Mouse (Mus musculus) layer of hippocampus, postnatal 14 days (tissue): ENCODE results near the gene Foxred2. TPM values are rescaled to one million over a fixed set of nuclear protein-coding genes. Genes with fewer than 3 reads are reported as not detected.

Experiments used
- DNase-seq, 2 experiments: peaks; one replicate each; pipeline ENCODE4 v3.0.0; 2021 to 2022; ENCODE audit warnings: low spot score in 2 of 2, mixed read lengths in 1 of 2
- long read RNA-seq, 2 experiments: library from polyadenylated mRNA; stranded (forward); transcript quantifications; one replicate each; pipeline ENCODE4 v2.0.0; 2021
- total RNA-seq, 2 experiments: library from RNA; stranded (reverse); gene quantifications; 2 replicates each; pipeline ENCODE4 v1.2.3; 2021

The Foxred2 gene
- 10 to 100 TPM; 10.5 to 11.6 TPM for total RNA-seq
- long read RNA-seq, experiment 1, full-length matches to known transcripts: 2 of 10 reads
- long read RNA-seq, experiment 1, partial matches to known transcripts: 5 of 10 reads
- long read RNA-seq, experiment 1, other reads (novel, unspliced or antisense): 3 of 10 reads
- long read RNA-seq, experiment 2, full-length matches to known transcripts: 2 of 9 reads
- long read RNA-seq, experiment 2, partial matches to known transcripts: 7 of 9 reads
- long read RNA-seq, experiment 2, other reads (novel, unspliced or antisense): 0 of 9 reads

DNA sequence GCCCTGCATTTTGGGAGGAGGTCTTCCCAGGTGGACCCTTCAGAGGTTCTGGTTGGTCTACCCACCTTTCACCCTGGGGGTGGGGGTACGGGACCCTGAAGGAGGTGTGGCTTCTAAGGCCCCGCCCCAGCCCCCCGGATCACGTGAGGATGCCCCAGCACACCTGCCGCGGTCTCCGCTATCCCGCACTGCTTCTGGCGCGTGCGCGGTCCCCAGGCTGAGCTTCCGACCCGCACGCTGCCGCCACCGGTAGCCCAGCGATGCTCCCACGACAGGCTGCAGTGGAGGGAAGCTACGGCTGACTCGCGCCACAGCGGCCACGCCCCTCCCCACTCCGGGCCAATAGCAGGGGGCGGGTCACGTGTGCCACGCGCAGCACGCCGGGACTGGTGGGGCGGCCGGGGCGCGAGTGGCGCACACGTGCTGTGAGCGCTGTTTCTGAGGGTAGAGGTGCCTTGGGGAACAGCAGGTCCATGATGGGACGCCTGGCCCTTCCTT lies at the start of gene Foxred2:
Gene Foxred2, minus strand, starts transcription at position 319 of the 498 bp plus-strand sequence.
- peak; percentile 82 to 88 for DNase-seq

- DNase-seq: no peak
These were observed 47.4 kb upstream of the Foxred2 start for GRCm38 (mm10) chr15:78003929-78004328.

DNA sequence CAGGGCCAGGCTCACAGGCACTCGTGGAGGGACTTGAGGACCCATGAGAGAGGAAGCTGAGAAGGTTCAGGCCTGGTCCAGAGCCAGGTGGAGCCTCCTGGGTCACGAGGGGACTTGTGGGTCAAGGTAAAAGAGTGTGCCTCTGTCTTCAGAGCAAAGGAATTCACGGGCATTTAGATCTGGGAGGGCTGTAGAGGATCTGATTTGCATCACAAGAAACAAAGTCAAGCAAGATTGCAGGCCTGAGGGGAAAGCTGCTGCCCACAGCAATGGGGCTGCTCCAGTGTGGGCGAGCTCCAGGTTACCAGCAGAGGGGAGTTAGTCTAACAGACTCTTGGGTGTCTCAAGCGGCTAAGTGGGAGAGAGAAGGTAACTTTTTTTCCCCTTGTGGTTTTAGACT lies 44.9 kb upstream of the Foxred2 start:
- no peak for DNase-seq

- no peak for DNase-seq
These were observed 32.0 kb upstream of the Foxred2 start for GRCm38 (mm10) chr15:77988541-77988940.

- no peak for DNase-seq
These were observed 26.9 kb upstream of the Foxred2 start for GRCm38 (mm10) chr15:77983391-77983790.

GRCm38 (mm10) chr15:77982195-77982939 lies 25.8 kb upstream of the Foxred2 start:
- DNase-seq: peak; percentile 83 to 85

DNA sequence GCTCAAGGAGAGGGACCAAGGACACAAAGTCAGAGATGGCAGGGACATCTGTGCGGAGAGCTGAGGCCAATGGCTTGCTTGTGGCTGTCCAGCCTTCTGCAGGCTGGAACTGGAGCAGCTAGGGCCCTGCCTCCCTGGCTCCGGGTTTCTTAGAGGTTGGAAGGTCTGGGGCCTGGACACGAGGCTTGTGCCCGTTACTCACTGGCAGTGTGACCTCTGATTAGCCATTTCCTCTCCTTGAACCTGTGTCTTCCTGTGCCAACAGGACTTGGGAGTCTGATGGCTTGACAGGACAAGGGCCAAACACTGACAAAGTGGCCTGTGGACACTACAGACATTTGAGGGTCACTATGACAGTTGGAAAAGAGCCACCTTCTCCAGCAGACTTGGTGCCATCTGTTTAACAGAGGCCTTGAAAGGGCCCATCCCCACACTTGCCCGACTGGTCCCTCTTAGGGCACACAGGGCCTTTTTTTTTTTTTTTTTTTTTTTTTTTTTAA lies 24.7 kb upstream of the Foxred2 start:
- DNase-seq: no peak

GRCm38 (mm10) chr15:77979427-77979865 lies 22.9 kb upstream of the Foxred2 start:
- DNase-seq: no peak

GRCm38 (mm10) chr15:77977663-77978062 lies 21.1 kb upstream of the Foxred2 start:
- no peak for DNase-seq

- DNase-seq: no peak
These were observed 17.8 kb upstream of the Foxred2 start for GRCm38 (mm10) chr15:77974165-77974841.

DNA sequence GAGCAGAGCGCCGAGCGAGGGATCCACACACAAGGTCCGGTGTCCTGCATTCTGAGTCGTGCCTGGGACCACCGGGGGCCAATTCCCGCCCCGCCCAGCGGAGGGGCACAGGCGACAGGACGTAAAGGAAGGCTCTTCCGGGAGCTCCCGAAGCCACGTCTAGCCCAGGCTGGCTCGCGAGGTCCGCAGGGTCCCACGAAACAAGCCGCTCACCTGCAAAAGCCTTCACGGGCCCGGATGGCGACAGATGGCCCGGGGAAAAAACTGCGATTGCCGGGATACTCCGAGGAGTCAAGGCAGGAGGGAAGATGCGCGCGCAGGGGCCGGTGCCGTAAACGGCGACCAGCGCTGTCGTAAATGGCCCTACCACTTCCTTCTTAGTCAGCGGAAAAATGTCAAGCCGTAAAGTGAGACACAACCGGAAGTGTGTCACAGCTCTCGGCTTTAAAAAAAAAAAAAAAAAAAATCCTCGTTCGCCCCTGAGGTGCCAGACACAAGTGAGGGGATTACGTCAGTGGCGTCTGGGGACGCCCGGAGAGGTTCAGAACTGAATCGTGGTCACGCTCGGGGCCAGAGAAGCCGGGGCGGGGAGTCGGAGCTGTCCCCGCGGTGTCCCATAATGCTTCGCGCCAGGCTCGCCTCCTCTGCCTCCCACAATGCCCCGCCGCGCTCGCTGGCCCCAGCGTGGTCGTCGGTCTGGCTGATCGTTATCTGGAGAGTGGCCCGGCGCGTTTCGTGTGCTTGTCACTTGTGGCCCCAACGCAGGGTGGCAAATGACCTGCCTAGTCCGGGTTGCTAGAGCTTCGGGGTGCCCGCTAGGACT lies 14.2 kb upstream of the Foxred2 start, which contains the start of gene Eif3d:
Gene Eif3d, minus strand, starts transcription at position 344 of the 823 bp plus-strand sequence.
- DNase-seq: peak; percentile 99 to 100

- no peak for DNase-seq
These were observed 13.5 kb upstream of the Foxred2 start for GRCm38 (mm10) chr15:77969940-77970469.

DNA sequence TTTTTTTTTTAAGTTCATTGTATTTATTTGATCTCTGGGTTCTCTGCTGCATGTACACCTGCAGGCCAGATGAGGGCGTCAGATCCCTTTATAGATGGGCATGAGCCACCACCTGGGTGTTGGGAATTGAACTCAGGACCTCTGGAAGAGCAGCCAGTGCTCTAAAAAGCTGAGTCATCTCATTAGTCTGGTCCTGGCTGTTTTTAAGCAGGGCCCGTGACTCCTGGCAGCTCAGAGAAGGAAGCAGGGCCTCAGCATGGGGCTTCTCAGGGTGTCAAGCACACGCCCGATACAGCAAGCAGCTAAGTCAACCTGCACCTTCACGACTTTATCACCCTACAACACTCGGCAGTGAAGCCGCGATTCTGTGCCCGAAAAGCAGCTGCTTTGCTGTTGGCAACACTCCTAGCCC lies 8.6 kb upstream of the Foxred2 start:
- no peak for DNase-seq

DNA sequence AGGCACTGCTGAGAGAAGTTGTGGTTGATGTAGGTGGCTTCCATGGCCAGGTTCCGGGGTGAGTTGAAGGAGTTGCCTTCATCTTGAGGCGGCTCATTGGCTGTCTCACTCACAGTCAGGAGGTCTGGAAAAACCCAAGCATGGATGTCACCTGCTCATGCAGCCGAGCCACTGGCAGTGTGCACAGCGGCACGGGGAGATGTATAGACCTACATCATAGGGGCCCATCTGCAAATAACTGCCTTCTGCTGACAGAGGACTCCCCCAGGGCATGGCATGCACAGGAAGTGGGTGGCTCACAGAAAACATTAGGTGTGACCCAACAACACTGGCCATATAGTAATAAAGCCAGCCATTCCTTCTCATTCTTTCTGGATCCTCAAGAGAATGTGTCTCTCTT lies 5.9 kb upstream of the Foxred2 start:
- no peak for DNase-seq

DNA sequence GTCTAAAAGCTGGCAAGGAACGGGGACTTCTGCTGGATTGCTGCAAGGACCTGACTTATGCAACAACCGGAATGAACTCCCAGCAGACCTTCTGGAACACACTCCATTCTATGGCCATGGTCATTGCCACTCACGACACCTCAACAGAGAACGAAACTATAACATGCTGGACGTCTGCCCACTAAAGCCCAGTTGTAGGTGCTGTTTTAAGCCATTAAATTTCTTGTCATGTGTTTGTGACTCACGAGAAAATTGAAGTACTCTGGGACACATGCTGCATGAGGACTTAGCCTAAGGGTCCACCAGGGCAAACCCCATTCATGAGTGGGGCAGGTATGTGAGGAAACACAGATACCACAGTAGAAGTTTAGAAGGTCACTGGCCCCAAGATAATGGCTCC lies 4.2 kb upstream of the Foxred2 start:
- no peak for DNase-seq

- no peak for DNase-seq
These were observed 1.5 kb upstream of the Foxred2 start for GRCm38 (mm10) chr15:77958071-77958470.

- no peak for DNase-seq
These were observed 1.1 kb upstream of the Foxred2 start for GRCm38 (mm10) chr15:77957625-77958024.

GRCm38 (mm10) chr15:77955440-77956403 lies 800 bp downstream of the Foxred2 start:
- no peak for DNase-seq

DNA sequence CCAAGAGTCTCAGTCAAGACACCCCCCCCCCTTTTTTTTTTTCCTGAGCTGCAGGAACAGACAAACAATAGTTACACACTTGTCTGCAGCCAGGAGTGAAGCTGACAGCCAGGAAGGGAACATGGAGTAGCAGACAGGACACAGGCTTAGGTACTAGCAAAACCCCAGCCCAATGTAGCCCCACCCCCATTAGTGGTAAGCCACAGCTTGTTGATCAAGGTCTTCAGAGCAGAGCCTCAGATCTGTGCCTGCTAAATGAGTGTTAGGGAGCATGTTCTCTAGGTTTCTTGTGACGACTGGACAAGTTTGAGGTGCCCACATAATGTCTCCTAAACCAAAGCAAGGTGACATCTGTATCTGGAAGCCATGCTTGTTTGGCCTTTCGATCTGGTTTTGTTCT lies 2.2 kb downstream of the Foxred2 start:
- DNase-seq: no peak
